Mouse (Mus musculus): ENCODE measurements at regions not wholly inside any gene's neighbourhood (a gene's known extent, or its start where the extent isn't known, plus 50 kb on each side); places are given as distances from the start of the nearest gene placed in this dataset.

- no peak for DNase-seq (ENCODE audit: low spot score)
Measured at GRCm38 (mm10) chr10:119019082-119019481, 149.1 kb upstream of the Dyrk2 start.

- DNase-seq (ENCODE audit: low spot score), result no peak
Measured at GRCm38 (mm10) chr10:119018490-119018889, 148.5 kb upstream of the Dyrk2 start.

- peak; percentile 65 for DNase-seq (ENCODE audit: low spot score)
Measured at GRCm38 (mm10) chr10:119016104-119016503, 146.1 kb upstream of the Dyrk2 start.

- DNase-seq (ENCODE audit: low spot score), result peak; percentile 57
Measured at GRCm38 (mm10) chr10:119015311-119016055, 145.5 kb upstream of the Dyrk2 start.

- no peak for DNase-seq (ENCODE audit: low spot score)
Measured at GRCm38 (mm10) chr10:119014731-119015130, 144.7 kb upstream of the Dyrk2 start.

GRCm38 (mm10) chr10:119013758-119014157, 143.7 kb upstream of the Dyrk2 start:
- no peak for DNase-seq (ENCODE audit: low spot score)

GRCm38 (mm10) chr10:119011511-119011910, 141.5 kb upstream of the Dyrk2 start:
- DNase-seq (ENCODE audit: low spot score), result no peak

GRCm38 (mm10) chr10:119010884-119011283, 140.9 kb upstream of the Dyrk2 start:
- DNase-seq (ENCODE audit: low spot score), result peak; percentile 34

GRCm38 (mm10) chr10:119006866-119007575, 137.0 kb upstream of the Dyrk2 start:
- DNase-seq (ENCODE audit: low spot score), result no peak

GRCm38 (mm10) chr10:119005491-119005890, 135.5 kb upstream of the Dyrk2 start:
- no peak for DNase-seq (ENCODE audit: low spot score)

GRCm38 (mm10) chr10:119004426-119004825, 134.4 kb upstream of the Dyrk2 start:
- no peak for DNase-seq (ENCODE audit: low spot score)

GRCm38 (mm10) chr10:119003839-119004238, 133.8 kb upstream of the Dyrk2 start:
- DNase-seq (ENCODE audit: low spot score), result no peak

GRCm38 (mm10) chr10:119003042-119003441, 133.0 kb upstream of the Dyrk2 start:
- DNase-seq (ENCODE audit: low spot score), result no peak

- no peak for DNase-seq (ENCODE audit: low spot score)
Measured at GRCm38 (mm10) chr10:119001895-119002294, 131.9 kb upstream of the Dyrk2 start.

GRCm38 (mm10) chr10:119001000-119001780, 131.2 kb upstream of the Dyrk2 start:
- DNase-seq (ENCODE audit: low spot score), result no peak

GRCm38 (mm10) chr10:118998966-118999365, 129.0 kb upstream of the Dyrk2 start:
- DNase-seq (ENCODE audit: low spot score), result no peak

GRCm38 (mm10) chr10:118997034-118997433, 127.0 kb upstream of the Dyrk2 start:
- DNase-seq (ENCODE audit: low spot score), result no peak

GRCm38 (mm10) chr10:118993819-118994574, 124.0 kb upstream of the Dyrk2 start:
- no peak for DNase-seq (ENCODE audit: low spot score)

GRCm38 (mm10) chr10:118991213-118991612, 121.2 kb upstream of the Dyrk2 start:
- peak; percentile 70 for DNase-seq (ENCODE audit: low spot score)

- DNase-seq (ENCODE audit: low spot score), result peak; percentile 51
Measured at GRCm38 (mm10) chr10:118990500-118990899, 120.5 kb upstream of the Dyrk2 start.

- DNase-seq (ENCODE audit: low spot score), result no peak
Measured at GRCm38 (mm10) chr10:118989812-118990211, 119.8 kb upstream of the Dyrk2 start.
